Mouse (Mus musculus): ENCODE data around the gene Anapc15. TPM values are rescaled to one million over a fixed set of nuclear protein-coding genes. Genes with fewer than 3 reads are reported as not detected.

The Anapc15 gene
- polyA plus RNA-seq, 1 experiment: 31.8 TPM

- TF ChIP-seq GATA1 (IDR thresholded peaks at IDR 0.05; ENCODE audit: borderline replicate concordance, low read length) (no peak), FLI1 (IDR thresholded peaks at IDR 0.05; ENCODE audit: low read length) (no peak)
- H3K36me3 ChIP-seq (replicated peaks; ENCODE audit: low read length): peaks cover 81% of the 10 kb centered on the region
Observed at GRCm38 (mm10) chr7:101832372-101832771, 31.1 kb upstream of the Anapc15 start.

GRCm38 (mm10) chr7:101833352-101833751, 30.2 kb upstream of the Anapc15 start:
- H3K36me3 ChIP-seq (replicated peaks; ENCODE audit: low read length): peaks cover 71% of the 10 kb centered on the region
- no peak overlapping the region for H3K4me3 ChIP-seq (replicated peaks)

More at GRCm38 (mm10) chr7:101832372-101832771, 31.1 kb upstream of the Anapc15 start:
- Histone ChIP-seq H3K4me1 (peaks cover 21% of the 10 kb centered on the region), H3K27me3 (replicated peaks) (peaks cover 30% of the 10 kb centered on the region), H3K4me3 (replicated peaks) (no peak overlapping the region), H3K9me3 (peaks cover 10% of the 10 kb centered on the region; the same call in 1 of the 2 replicates)

GRCm38 (mm10) chr7:101833916-101834584, 29.5 kb upstream of the Anapc15 start:
- Histone ChIP-seq H3K9me3 (peaks cover 10% of the 10 kb centered on the region; the same call in 1 of the 2 replicates), H3K27me3 (replicated peaks) (peaks cover 43% of the 10 kb centered on the region), H3K4me1 (peaks cover 28% of the 10 kb centered on the region), H3K4me3 (replicated peaks) (no peak overlapping the region), H3K36me3 (replicated peaks; ENCODE audit: low read length) (peaks cover 64% of the 10 kb centered on the region)
- TF ChIP-seq GATA1 (IDR thresholded peaks at IDR 0.05; ENCODE audit: borderline replicate concordance, low read length) (no peak), FLI1 (IDR thresholded peaks at IDR 0.05; ENCODE audit: low read length) (no peak)

More at GRCm38 (mm10) chr7:101833352-101833751, 30.2 kb upstream of the Anapc15 start:
- Histone ChIP-seq H3K4me1 (peaks cover 28% of the 10 kb centered on the region), H3K9me3 (peaks cover 10% of the 10 kb centered on the region; the same call in 1 of the 2 replicates), H3K27me3 (replicated peaks) (peaks cover 38% of the 10 kb centered on the region)
- TF ChIP-seq GATA1 (IDR thresholded peaks at IDR 0.05; ENCODE audit: borderline replicate concordance, low read length) (no peak), FLI1 (IDR thresholded peaks at IDR 0.05; ENCODE audit: low read length) (no peak)

GRCm38 (mm10) chr7:101834903-101835302, 28.6 kb upstream of the Anapc15 start:
- Histone ChIP-seq H3K36me3 (replicated peaks; ENCODE audit: low read length) (peaks cover 56% of the 10 kb centered on the region), H3K4me1 (peaks cover 29% of the 10 kb centered on the region), H3K27me3 (replicated peaks) (peaks cover 40% of the 10 kb centered on the region), H3K9me3 (peaks cover 9% of the 10 kb centered on the region; the same call in 1 of the 2 replicates), H3K4me3 (replicated peaks) (no peak overlapping the region)
- TF ChIP-seq FLI1 (IDR thresholded peaks at IDR 0.05; ENCODE audit: low read length) (no peak), GATA1 (IDR thresholded peaks at IDR 0.05; ENCODE audit: borderline replicate concordance, low read length) (no peak)

- Histone ChIP-seq H3K4me3 (replicated peaks) (peak overlapping the region; percentile 94), H3K36me3 (replicated peaks; ENCODE audit: low read length) (peaks cover 50% of the 10 kb centered on the region), H3K27me3 (replicated peaks) (peaks cover 47% of the 10 kb centered on the region), H3K9me3 (0 out of 2 replicates have a peak, but pooled peaks cover 4% of the 10 kb centered on the region), H3K4me1 (peaks cover 33% of the 10 kb centered on the region)
- TF ChIP-seq GATA1 (IDR thresholded peaks at IDR 0.05; ENCODE audit: borderline replicate concordance, low read length) (no peak), FLI1 (IDR thresholded peaks at IDR 0.05; ENCODE audit: low read length) (no peak)
Observed at GRCm38 (mm10) chr7:101835457-101836109, 27.9 kb upstream of the Anapc15 start.

- no peak for TF ChIP-seq GATA1 (IDR thresholded peaks at IDR 0.05; ENCODE audit: borderline replicate concordance, low read length)
- TF ChIP-seq FLI1 (IDR thresholded peaks at IDR 0.05; ENCODE audit: low read length): no peak
- Histone ChIP-seq H3K4me3 (replicated peaks) (peak overlapping the region; percentile 94), H3K9me3 (no peaks in the 10 kb centered on the region), H3K36me3 (replicated peaks; ENCODE audit: low read length) (peaks cover 41% of the 10 kb centered on the region), H3K27me3 (replicated peaks) (peaks cover 47% of the 10 kb centered on the region), H3K4me1 (peaks cover 33% of the 10 kb centered on the region)
Observed at GRCm38 (mm10) chr7:101836271-101837153, 27.0 kb upstream of the Anapc15 start.

- H3K36me3 ChIP-seq (replicated peaks; ENCODE audit: low read length): peaks cover 34% of the 10 kb centered on the region
- peaks cover 33% of the 10 kb centered on the region for H3K4me1 ChIP-seq
- TF ChIP-seq GATA1 (IDR thresholded peaks at IDR 0.05; ENCODE audit: borderline replicate concordance, low read length) (no peak), FLI1 (IDR thresholded peaks at IDR 0.05; ENCODE audit: low read length) (no peak)
- peak overlapping the region; percentile 94 for H3K4me3 ChIP-seq (replicated peaks)
- H3K9me3 ChIP-seq: no peaks in the 10 kb centered on the region
- peaks cover 45% of the 10 kb centered on the region for H3K27me3 ChIP-seq (replicated peaks)
Observed at GRCm38 (mm10) chr7:101837154-101837605, 26.3 kb upstream of the Anapc15 start.

GRCm38 (mm10) chr7:101837606-101838471, 25.7 kb upstream of the Anapc15 start, which contains the start of gene Inppl1:
Gene Inppl1, minus strand, starts transcription at chr7:101838229.
- Histone ChIP-seq H3K27me3 (replicated peaks) (peaks cover 44% of the 10 kb centered on the region), H3K4me3 (replicated peaks) (peak within 1 kb of the TSS; percentile 94), H3K9me3 (no peaks in the 10 kb centered on the region), H3K36me3 (replicated peaks; ENCODE audit: low read length) (peaks cover 28% of the 10 kb centered on the region), H3K4me1 (peaks cover 33% of the 10 kb centered on the region)
- TF ChIP-seq FLI1 (IDR thresholded peaks at IDR 0.05; ENCODE audit: low read length) (no peak), GATA1 (IDR thresholded peaks at IDR 0.05; ENCODE audit: borderline replicate concordance, low read length) (no peak)
